Mouse (Mus musculus) liver, adult 2 months (tissue): ENCODE results near the gene Rpl34.

ENCODE experiments used
- CTCF ChIP-seq: fragments of 200-500 bp; IDR thresholded peaks from 2 replicates; pipeline ENCODE4 v1.5.1; 2011; ENCODE audit warnings: low read depth, low read length, control low read depth
- POLR2A ChIP-seq: fragments of 200-500 bp; IDR thresholded peaks from 2 replicates; pipeline ENCODE4 v1.6.1; 2011; ENCODE audit warnings: low read length, control low read depth; ENCODE audit not compliant: insufficient read depth; ENCODE audit errors: extremely low read depth

DNA sequence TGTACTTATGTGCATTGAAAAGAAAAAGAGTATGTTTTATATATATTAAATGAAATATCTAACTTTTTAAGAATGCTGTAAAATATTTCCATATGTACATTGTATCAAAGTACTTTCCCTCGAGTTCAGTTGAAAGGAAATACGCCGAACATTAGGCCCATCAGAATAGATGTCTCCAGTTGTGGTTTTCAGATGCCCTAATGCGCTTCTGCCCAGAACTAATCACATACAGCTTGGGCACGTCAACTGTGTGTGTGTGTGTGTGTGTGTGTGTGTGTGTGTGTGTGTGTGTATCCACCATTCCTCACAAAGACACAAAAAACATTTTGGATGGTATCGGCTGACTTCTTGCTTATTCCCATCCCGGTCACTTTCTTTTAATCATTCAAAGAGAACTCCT, 13.6 kb downstream of the Rpl34 start:
- TF ChIP-seq CTCF (no peak), POLR2A (no peak)
